Mouse (Mus musculus) spleen, adult 2 months (tissue): ENCODE data around the gene Osbp2.

Experiments
- CTCF ChIP-seq: fragments of 200-500 bp; IDR thresholded peaks from 2 replicates; pipeline ENCODE4 v1.5.1; 2011; ENCODE audit warnings: mild to moderate bottlenecking, inconsistent platforms; ENCODE audit not compliant: insufficient read depth, insufficient read length, insufficient replicate concordance; ENCODE audit errors: extremely low read depth
- POLR2A ChIP-seq: fragments of 200-500 bp; IDR thresholded peaks from 2 replicates; pipeline ENCODE4 v1.6.1; 2011; ENCODE audit warnings: low read depth, low read length, inconsistent platforms

DNA sequence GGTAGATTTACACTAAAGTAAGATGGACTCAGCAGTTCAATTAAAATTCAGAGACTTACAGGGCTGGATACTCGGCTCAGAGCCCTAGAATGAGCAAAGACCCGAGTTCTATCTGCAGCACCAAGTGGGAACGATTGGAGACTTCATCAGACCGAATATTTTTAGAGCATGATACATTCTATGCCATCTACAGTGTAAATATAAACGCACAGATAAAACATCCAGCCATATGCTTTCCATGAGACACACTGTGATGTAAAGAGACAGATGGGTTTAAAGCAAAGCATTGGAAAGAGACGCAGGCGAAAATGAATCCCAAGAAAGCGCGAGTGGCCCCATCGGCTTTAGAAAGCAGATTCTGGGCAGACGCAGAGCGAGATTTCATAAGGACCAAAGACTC is 122.5 kb downstream of the Osbp2 start:
- TF ChIP-seq CTCF (no peak), POLR2A (no peak)
